Mouse (Mus musculus) heart, embryonic 12.5 days (tissue): Measurements from ENCODE around the gene Maml1. TPM values are rescaled to one million over a fixed set of nuclear protein-coding genes. Genes with fewer than 3 reads are reported as not detected.

Experiments
- ATAC-seq: fragments of 200-750 bp; cut with Nextera tagmentation; 2 replicates; pipeline ENCODE4 v1.8.0; 2017; ENCODE audit warnings: moderate TSS enrichment, moderate library complexity; ENCODE audit not compliant: insufficient number of reproducible peaks, low FRiP score
- H3K27ac ChIP-seq: fragments of 300-500 bp; sonication (generic); 2 replicates; pipeline ENCODE4 v1.5.1; 2016; ENCODE audit warnings: mild to moderate bottlenecking, moderate library complexity; ENCODE audit not compliant: poor library complexity, severe bottlenecking
- H3K27me3 ChIP-seq: fragments of 300-500 bp; sonication (generic); replicated peaks from 2 replicates; pipeline ENCODE4 v1.6.1; 2016; ENCODE audit warnings: mild to moderate bottlenecking, moderate library complexity
- H3K36me3 ChIP-seq: fragments of 300-500 bp; sonication (generic); 2 replicates; pipeline ENCODE4 v1.6.1; 2016; ENCODE audit warnings: mild to moderate bottlenecking, moderate library complexity
- H3K4me1 ChIP-seq: fragments of 300-500 bp; sonication (generic); replicated peaks from 2 replicates; pipeline ENCODE4 v1.6.1; 2016; ENCODE audit warnings: mild to moderate bottlenecking
- H3K4me2 ChIP-seq: fragments of 300-500 bp; sonication (generic); 2 replicates; pipeline ENCODE4 v1.6.1; 2016; ENCODE audit warnings: mild to moderate bottlenecking, moderate library complexity
- H3K4me3 ChIP-seq: fragments of 300-500 bp; sonication (generic); 2 replicates; pipeline ENCODE4 v1.5.1; 2016; ENCODE audit warnings: mild to moderate bottlenecking
- H3K9ac ChIP-seq: fragments of 300-500 bp; sonication (generic); 2 replicates; pipeline ENCODE4 v1.6.1; 2016; ENCODE audit warnings: mild to moderate bottlenecking, moderate library complexity
- H3K9me3 ChIP-seq: fragments of 300-500 bp; sonication (generic); replicated peaks from 2 replicates; pipeline ENCODE4 v1.6.1; 2016; ENCODE audit warnings: mild to moderate bottlenecking, moderate library complexity
- WGBS: fragments of 180-500 bp; shearing (Covaris S2); methylation state at CpG from one replicate; pipeline ENCODE4 v1.1.7; 2016; 5-methylcytosine and 5-hydroxymethylcytosine counted together
- polyA plus RNA-seq: library from polyadenylated mRNA; unstranded; fragments of >200 nt; fragmentation: Nextera tagmentation; extraction: Ambion mirVana; gene quantifications from 2 replicates; pipeline ENCODE4 v1.2.1, GENCODE M21; 2016

Gene Maml1
- polyA plus RNA-seq, 1 experiment from 2014 or later: 4.6 TPM

GRCm38 (mm10) chr11:50216724-50217366, 75.3 kb downstream of the Maml1 start:
- no peak overlapping the region for H3K9ac ChIP-seq
- no peak overlapping the region for H3K4me2 ChIP-seq
- 68% methylated on average over 4 of the region's 4 CpGs for whole genome bisulfite sequencing

GRCm38 (mm10) chr11:50215633-50216032, 76.5 kb downstream of the Maml1 start:
- Histone ChIP-seq H3K9me3 (no peaks in the 10 kb centered on the region), H3K36me3 (no peaks in the 10 kb centered on the region), H3K9ac (no peak overlapping the region), H3K4me1 (peaks cover 43% of the 10 kb centered on the region), H3K27me3 (no peaks in the 10 kb centered on the region), H3K4me2 (peak overlapping the region; percentile 31), H3K4me3 (no peak overlapping the region), H3K27ac (no peak overlapping the region)
- ATAC-seq: no peak
- WGBS: 13% methylated on average over 9 of the region's 9 CpGs

More at GRCm38 (mm10) chr11:50216724-50217366, 75.3 kb downstream of the Maml1 start:
- Histone ChIP-seq H3K27ac (no peak overlapping the region), H3K9me3 (no peaks in the 10 kb centered on the region), H3K36me3 (no peaks in the 10 kb centered on the region), H3K4me3 (no peak overlapping the region), H3K27me3 (no peaks in the 10 kb centered on the region), H3K4me1 (peaks cover 35% of the 10 kb centered on the region)
- no peak for ATAC-seq

DNA sequence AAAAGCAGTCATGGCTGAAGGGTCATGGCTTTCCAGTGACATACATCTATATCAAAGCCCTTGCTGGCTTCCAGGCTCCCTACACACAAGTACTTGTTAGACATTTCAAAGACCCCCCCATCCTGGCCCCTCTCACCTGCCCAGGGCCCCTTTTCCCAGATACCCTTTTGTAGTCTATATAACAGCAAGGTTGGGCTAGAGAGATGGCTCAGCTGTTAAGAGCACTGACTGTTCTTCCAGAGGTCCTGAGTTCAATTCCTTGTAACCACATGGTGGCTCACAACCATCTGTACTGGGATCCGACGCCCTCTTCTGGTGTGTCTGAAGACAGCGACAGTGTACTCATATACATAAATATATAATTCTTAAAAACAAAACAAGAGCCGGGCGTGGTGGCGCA, 77.5 kb downstream of the Maml1 start:
- Histone ChIP-seq H3K9me3 (no peaks in the 10 kb centered on the region), H3K36me3 (no peaks in the 10 kb centered on the region), H3K4me3 (no peak overlapping the region), H3K4me1 (peaks cover 43% of the 10 kb centered on the region), H3K4me2 (no peak overlapping the region), H3K9ac (no peak overlapping the region), H3K27ac (no peak overlapping the region), H3K27me3 (no peaks in the 10 kb centered on the region)
- 85% methylated on average over 6 of the region's 6 CpGs for WGBS
- no peak for ATAC-seq

GRCm38 (mm10) chr11:50212848-50213758, 79.0 kb downstream of the Maml1 start:
- H3K9me3 ChIP-seq: no peaks in the 10 kb centered on the region
- H3K4me2 ChIP-seq: peak overlapping the region; percentile 43
- H3K9ac ChIP-seq: peak overlapping the region; percentile 43; the same call in 1 of the 2 replicates
- peak; percentile 44 for ATAC-seq
- peak overlapping the region; percentile 83 for H3K27ac ChIP-seq
- peaks cover 6% of the 10 kb centered on the region for H3K36me3 ChIP-seq
- 0 out of 2 replicates have a peak overlapping the region, but pooled peaks have one; percentile 3 for H3K4me3 ChIP-seq
- H3K4me1 ChIP-seq: peaks cover 52% of the 10 kb centered on the region
- H3K27me3 ChIP-seq: no peaks in the 10 kb centered on the region
- 32% methylated on average over 11 of the region's 11 CpGs for WGBS

GRCm38 (mm10) chr11:50212060-50212739, 79.9 kb downstream of the Maml1 start:
- Histone ChIP-seq H3K4me1 (peaks cover 51% of the 10 kb centered on the region), H3K9me3 (no peaks in the 10 kb centered on the region)
- WGBS: 73% methylated on average over 3 of the region's 3 CpGs

DNA sequence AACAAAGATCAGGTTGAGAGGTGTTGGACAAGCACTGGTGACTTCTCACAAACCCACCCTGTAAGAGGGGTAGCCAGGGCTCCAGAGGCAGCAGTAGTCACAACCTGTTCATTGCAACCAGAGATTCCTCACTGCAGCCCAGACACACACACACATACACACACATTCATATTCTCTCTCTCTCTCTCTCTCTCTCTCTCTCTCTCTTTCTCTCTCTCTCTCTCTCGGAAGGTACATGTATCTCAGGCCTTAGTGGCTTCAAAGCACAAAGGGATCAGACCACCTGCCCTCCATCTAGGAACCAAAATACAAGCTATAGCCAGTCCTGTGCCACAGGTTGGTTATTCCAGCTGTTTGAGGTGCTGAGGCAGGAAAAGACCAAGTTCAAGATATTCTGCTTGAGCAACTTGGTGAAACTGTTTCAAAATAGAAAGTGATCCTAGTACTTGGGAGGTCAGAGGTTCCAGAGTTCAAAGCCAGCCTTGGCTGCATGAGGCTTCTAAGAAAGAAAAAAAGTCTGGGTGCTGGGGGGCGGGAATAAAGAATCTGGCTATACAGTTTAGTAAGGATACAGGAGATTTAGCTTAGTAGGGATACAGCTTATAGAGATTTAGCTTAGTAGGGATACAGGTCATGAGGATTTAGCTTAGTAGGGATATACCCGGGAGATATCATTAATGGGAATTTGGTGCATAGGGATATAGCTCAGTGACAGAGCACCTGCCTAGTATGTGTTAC, 80.6 kb downstream of the Maml1 start:
- Histone ChIP-seq H3K27me3 (no peaks in the 10 kb centered on the region), H3K27ac (peak overlapping the region; percentile 93), H3K9me3 (no peaks in the 10 kb centered on the region), H3K9ac (peak overlapping the region; percentile 88; the same call in 1 of the 2 replicates), H3K4me1 (peaks cover 50% of the 10 kb centered on the region), H3K36me3 (peaks cover 22% of the 10 kb centered on the region), H3K4me2 (peak overlapping the region; percentile 69), H3K4me3 (peak overlapping the region; percentile 68)
- no peak for ATAC-seq
- WGBS: 82% methylated on average over 3 of the region's 3 CpGs

More at GRCm38 (mm10) chr11:50212060-50212739, 79.9 kb downstream of the Maml1 start:
- peak overlapping the region; percentile 43; the same call in 1 of the 2 replicates for H3K9ac ChIP-seq
- no peaks in the 10 kb centered on the region for H3K27me3 ChIP-seq
- ATAC-seq: no peak
- H3K4me3 ChIP-seq: no peak overlapping the region
- peak overlapping the region; percentile 43 for H3K4me2 ChIP-seq
- peak overlapping the region; percentile 83 for H3K27ac ChIP-seq
- peaks cover 15% of the 10 kb centered on the region for H3K36me3 ChIP-seq

DNA sequence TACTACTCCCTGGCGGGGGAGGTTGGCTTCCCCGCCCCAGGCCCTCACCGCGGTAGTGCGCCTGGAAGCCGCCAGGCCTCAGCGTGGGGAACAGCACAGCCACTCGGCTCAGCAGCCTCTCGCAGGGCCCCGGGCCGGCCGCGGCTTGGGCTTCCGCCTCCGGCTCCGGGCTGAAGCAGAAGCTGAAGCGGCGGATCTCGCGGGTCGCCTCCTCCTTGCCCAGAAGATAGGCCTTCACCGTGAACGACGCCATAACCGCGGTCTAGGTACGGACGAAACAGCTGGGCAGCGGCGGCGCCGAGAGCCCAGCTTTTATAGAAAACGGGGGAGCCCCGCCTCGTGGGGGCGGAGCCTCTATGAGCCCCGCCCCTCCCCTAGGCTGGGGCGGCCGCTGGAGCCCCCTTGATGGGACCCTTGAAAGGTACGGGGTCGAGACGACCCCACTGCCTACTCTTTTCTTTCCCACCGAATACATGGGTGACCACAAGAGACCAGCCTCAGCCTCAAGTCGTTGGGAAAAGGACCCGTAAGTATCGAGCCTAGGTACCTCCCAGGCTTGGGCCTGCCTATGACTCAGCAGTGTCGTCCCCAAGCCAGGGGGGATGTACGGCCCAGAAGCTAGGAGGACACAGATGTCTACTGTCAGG, 81.5 kb downstream of the Maml1 start, which contains the start of the genes Sqstm1 and Mgat4b:
TSS of gene Sqstm1 (minus strand) at position 323 of the 647 bp plus-strand sequence.
TSS of gene Mgat4b (plus strand) at position 386 of the 647 bp plus-strand sequence.
- Histone ChIP-seq H3K36me3 (peaks cover 31% of the 10 kb centered on the region), H3K9me3 (no peaks in the 10 kb centered on the region), H3K27me3 (no peaks in the 10 kb centered on the region), H3K4me3 (peak within 1 kb of the TSS; percentile 68), H3K9ac (peak within 1 kb of the TSS; percentile 88), H3K4me2 (peak within 1 kb of the TSS; percentile 69), H3K4me1 (peaks cover 42% of the 10 kb centered on the region), H3K27ac (peak within 1 kb of the TSS; percentile 93)
- WGBS: under 1% methylated on average over 47 of the region's 48 CpGs
- ATAC-seq: peak; percentile 80

GRCm38 (mm10) chr11:50210101-50210504, 82.0 kb downstream of the Maml1 start:
- Histone ChIP-seq H3K4me2 (peak overlapping the region; percentile 69), H3K4me1 (peaks cover 37% of the 10 kb centered on the region), H3K27me3 (no peaks in the 10 kb centered on the region), H3K4me3 (peak overlapping the region; percentile 68), H3K27ac (peak overlapping the region; percentile 93), H3K9ac (peak overlapping the region; percentile 88), H3K36me3 (peaks cover 36% of the 10 kb centered on the region), H3K9me3 (no peaks in the 10 kb centered on the region)
- peak; percentile 93 for ATAC-seq
- WGBS: 0% methylated on average over 24 of the region's 24 CpGs

- 0 out of 2 replicates have a peak overlapping the region, but pooled peaks have one; percentile 50 for H3K4me2 ChIP-seq
- H3K9me3 ChIP-seq: no peaks in the 10 kb centered on the region
- no peak for ATAC-seq
- H3K4me3 ChIP-seq: no peak overlapping the region
- no peak overlapping the region; the same call in 1 of the 2 replicates for H3K9ac ChIP-seq
- 86% methylated on average over 5 of the region's 5 CpGs for WGBS
- H3K27ac ChIP-seq: no peak overlapping the region
- H3K27me3 ChIP-seq: no peaks in the 10 kb centered on the region
- H3K4me1 ChIP-seq: peaks cover 31% of the 10 kb centered on the region
- peaks cover 55% of the 10 kb centered on the region for H3K36me3 ChIP-seq
Measured at GRCm38 (mm10) chr11:50208039-50208438, 84.1 kb downstream of the Maml1 start.

GRCm38 (mm10) chr11:50207344-50207743, 84.8 kb downstream of the Maml1 start:
- WGBS: 99% methylated on average over 14 of the region's 14 CpGs
- Histone ChIP-seq H3K4me1 (peaks cover 24% of the 10 kb centered on the region), H3K27me3 (no peaks in the 10 kb centered on the region), H3K9me3 (no peaks in the 10 kb centered on the region), H3K4me3 (no peak overlapping the region), H3K27ac (no peak overlapping the region), H3K9ac (no peak overlapping the region; the same call in 1 of the 2 replicates), H3K36me3 (peaks cover 62% of the 10 kb centered on the region), H3K4me2 (no peak overlapping the region)
- no peak for ATAC-seq
